Mouse (Mus musculus) kidney, adult 8-10 months (tissue): Measurements from ENCODE around the gene Klf11.

Source experiments
- DNase-seq, 2 experiments: peaks; one replicate each; pipeline ENCODE4 v3.0.0; 2022

Gene Klf11

DNA sequence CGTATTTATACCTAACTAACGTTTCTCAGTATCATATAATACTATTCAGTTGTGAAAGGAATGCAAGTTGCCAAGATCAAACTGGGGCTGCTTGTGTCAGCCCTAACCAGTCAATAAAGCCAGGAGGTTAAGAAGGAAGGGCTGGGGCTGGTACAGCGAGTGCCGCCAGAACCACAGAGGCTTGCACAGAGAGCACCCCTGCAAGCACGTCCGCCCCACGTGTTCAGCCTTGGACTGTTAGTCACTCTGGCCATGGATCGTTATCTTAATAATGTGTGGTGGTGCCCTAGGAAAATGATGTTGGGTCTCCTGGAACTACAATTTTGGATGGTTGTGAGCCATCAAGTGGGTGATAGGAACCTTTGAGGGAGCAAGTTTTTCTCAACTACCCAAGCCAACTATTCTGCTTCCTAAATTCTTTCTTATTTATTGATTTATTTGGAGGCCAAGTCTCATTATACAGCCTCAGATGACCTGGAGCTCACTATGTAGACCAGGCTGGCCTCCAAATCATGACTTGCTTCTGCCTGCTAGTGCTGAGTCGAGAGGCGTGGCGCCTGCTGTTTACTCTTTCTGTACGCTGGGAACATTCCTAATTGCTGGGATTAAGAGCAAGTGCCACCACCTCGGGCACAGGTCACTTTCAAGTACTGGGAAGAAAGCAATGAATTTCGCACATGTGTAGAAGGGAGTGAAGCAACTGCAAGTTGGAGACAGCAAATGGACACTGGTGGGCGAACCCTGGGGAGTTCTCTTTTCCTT lies 54.6 kb downstream of the Klf11 start:
- DNase-seq = no peak

- peak; percentile 55 to 64 for DNase-seq
These were observed 55.8 kb downstream of the Klf11 start for GRCm38 (mm10) chr12:24706764-24707479.

DNA sequence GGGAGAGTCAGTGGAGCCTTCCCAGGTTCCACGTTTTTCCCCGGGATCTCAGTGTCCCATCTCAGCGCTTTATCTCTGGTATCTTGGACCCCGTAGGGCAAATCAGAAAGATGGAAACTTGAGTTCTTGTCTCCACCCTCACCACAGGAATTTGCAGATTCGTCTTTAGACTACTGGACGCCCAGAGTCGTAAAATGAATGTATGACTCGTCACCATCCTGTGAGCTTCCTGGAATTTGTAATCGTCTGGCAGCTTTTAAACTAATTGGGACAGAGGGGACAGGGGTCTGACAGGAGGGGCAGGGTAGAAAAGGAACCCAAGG lies 56.4 kb downstream of the Klf11 start:
- DNase-seq = no peak

GRCm38 (mm10) chr12:24707954-24708823 lies 57.1 kb downstream of the Klf11 start, which contains the start of gene Rrm2:
Gene Rrm2, plus strand, starts transcription at chr12:24708241.
- peak; percentile 89 to 94 for DNase-seq

DNA sequence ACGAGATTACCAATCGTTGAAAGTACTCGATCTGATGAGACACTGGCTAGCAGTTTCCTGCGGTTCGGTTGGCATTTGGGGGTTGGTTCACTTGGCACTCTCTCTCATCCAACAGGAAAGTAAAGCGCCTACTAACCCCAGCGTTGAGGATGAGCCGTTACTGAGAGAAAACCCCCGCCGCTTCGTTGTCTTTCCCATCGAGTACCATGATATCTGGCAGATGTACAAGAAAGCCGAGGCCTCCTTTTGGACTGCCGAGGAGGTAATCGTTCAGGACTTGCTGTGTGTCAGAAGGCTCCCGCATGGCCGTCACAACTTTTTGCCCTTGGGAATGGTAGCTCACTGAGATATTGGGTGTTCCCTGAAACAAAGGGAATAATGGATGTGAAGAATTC lies 57.7 kb downstream of the Klf11 start:
- no peak for DNase-seq

GRCm38 (mm10) chr12:24709409-24709808 lies 58.3 kb downstream of the Klf11 start:
- no peak for DNase-seq

DNA sequence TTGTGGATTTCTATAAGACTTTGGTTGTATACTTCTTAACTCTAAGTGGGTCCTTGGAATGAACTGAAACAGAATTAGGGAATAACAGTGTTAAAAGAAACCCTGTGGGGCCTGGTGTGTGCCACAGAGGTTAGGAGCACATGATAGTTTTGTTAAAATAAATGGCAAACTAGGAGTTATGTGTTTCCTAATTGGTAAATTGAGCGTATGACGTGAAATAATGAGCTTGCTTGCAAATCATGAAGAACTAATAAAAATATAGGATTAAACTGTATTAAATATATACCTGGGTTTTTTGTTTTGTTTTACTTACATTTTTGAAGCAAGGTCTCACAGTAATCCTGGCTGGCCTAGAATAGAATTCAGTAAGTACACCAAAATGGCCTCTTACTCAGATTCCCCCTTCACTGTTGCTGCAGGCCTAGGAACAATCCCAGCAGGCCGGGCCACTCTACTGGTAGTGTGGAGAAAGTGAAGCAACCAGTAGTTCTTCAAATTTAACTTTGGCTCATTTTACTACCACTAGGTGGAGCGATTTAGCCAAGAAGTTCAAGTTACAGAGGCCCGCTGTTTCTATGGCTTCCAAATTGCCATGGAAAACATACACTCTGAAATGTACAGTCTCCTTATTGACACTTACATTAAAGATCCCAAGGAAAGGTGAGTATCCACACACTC lies 58.9 kb downstream of the Klf11 start:
- DNase-seq = peak; percentile 35 to 77

DNA sequence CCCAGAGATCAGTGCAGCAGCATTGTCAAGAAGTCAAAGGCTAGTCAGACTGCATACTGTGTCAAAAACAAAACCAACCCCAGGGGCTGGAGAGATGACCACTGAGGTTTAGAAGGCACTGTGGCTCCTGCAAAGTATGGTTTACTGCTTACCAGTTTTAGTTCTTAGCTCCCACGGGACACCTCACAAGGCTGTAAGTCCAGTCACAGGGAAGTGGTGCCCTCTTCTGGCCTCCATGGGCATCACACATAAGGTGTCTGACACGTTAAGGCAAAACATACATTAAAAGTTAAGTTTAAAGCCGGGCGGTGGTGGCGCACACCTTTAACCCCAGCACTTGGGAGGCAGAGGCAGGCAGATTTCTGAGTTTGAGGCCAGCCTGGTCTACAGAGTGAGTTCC lies 59.6 kb downstream of the Klf11 start:
- DNase-seq = no peak
